Mouse (Mus musculus) erythroblast, embryonic 14.5 days (primary cell): Measurements from ENCODE around the gene 4931417E11Rik. TPM values are rescaled to one million over a fixed set of nuclear protein-coding genes. Genes with fewer than 3 reads are reported as not detected.

ENCODE experiments used
- H3K27me3 ChIP-seq: 2 replicates; pipeline ENCODE4 v1.6.1; 2012; ENCODE audit warnings: inconsistent platforms; ENCODE audit not compliant: control insufficient read depth
- H3K36me3 ChIP-seq: 2 replicates; pipeline ENCODE4 v1.6.1; 2012; ENCODE audit warnings: mild to moderate bottlenecking, inconsistent platforms; ENCODE audit not compliant: control insufficient read depth
- H3K4me1 ChIP-seq: 2 replicates; pipeline ENCODE4 v1.6.1; 2012; ENCODE audit warnings: inconsistent platforms; ENCODE audit not compliant: control insufficient read depth
- H3K4me3 ChIP-seq: replicated peaks from 2 replicates; pipeline ENCODE3; 2012; ENCODE audit warnings: moderate library complexity, mild to moderate bottlenecking, inconsistent platforms
- H3K9me3 ChIP-seq: 2 replicates; pipeline ENCODE4 v1.6.1; 2012; ENCODE audit warnings: low read length, inconsistent platforms, mixed read lengths; ENCODE audit not compliant: control insufficient read depth
- GATA1 ChIP-seq: IDR thresholded peaks from 2 replicates; pipeline ENCODE4 v1.6.1; 2012; ENCODE audit warnings: low read length, inconsistent platforms, mixed read lengths
- TAL1 ChIP-seq: IDR thresholded peaks from 3 replicates; pipeline ENCODE4 v1.6.1; 2012; ENCODE audit warnings: low read length, inconsistent platforms, mixed read lengths
- polyA plus RNA-seq: library from polyadenylated mRNA; stranded (reverse); fragments of >175 nt; gene quantifications from 2 replicates; pipeline ENCODE4 v1.2.3, GENCODE M21; 2012

The 4931417E11Rik gene
- polyA plus RNA-seq, result not detected in 2 replicates

DNA sequence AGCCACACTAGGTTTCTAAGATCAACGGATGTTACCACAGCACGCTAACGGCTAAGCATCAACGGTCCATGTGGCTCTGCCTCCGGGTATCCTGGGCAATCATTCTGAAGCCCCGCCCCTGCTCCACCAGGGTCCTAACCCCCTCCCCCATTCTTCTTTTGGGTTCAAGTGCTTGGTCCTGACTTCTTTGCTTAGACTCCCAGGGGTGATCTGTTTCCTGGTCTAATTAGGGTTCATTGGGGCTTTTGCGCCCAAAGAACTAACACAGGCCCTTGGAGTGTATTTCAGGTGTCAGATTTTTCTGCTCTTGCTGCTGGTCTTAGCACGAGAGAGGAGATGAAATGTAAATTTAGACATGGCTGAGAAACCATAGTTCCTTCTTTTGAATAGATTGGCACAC, at the start of gene 4931417E11Rik:
TSS of gene 4931417E11Rik (minus strand) at position 101 of the 400 bp plus-strand sequence.
- TF ChIP-seq TAL1, result no peak
- TF ChIP-seq GATA1, result no peak
- no peaks in the 10 kb centered on the region for H3K27me3 ChIP-seq
- H3K9me3 ChIP-seq, result peaks cover 11% of the 10 kb centered on the region
- H3K36me3 ChIP-seq, result no peaks in the 10 kb centered on the region
- H3K4me1 ChIP-seq, result no peaks in the 10 kb centered on the region
- H3K4me3 ChIP-seq, result no peak within 1 kb of the TSS

- H3K4me3 ChIP-seq, result no peak overlapping the region
- no peaks in the 10 kb centered on the region for H3K9me3 ChIP-seq
- H3K4me1 ChIP-seq, result no peaks in the 10 kb centered on the region
- H3K36me3 ChIP-seq, result no peaks in the 10 kb centered on the region
- no peak for TF ChIP-seq TAL1
- no peak for TF ChIP-seq GATA1
- H3K27me3 ChIP-seq, result no peaks in the 10 kb centered on the region
Observed at GRCm38 (mm10) chr6:73517818-73518396, 48.4 kb upstream of the 4931417E11Rik start.

DNA sequence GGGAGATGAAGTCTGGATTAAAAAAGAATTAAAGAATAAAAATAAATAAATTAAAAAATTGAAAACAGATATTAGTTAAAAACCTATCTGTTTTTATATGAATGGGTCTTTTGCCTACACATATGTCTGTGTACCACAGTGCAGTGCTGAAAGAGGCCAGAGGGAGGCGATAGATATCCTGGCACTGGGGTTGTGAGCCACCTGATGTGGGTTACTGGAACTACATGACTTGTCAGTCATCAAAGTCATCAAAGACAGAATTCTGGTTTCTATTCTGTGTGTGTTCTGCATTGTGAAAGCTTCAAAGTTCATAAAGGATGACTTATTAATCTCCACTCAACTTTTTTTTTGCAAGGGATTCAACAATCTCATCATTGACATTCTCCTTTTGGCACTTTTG, 43.4 kb upstream of the 4931417E11Rik start:
- Histone ChIP-seq H3K4me3 (no peak overlapping the region), H3K4me1 (no peaks in the 10 kb centered on the region), H3K27me3 (no peaks in the 10 kb centered on the region), H3K9me3 (no peaks in the 10 kb centered on the region), H3K36me3 (no peaks in the 10 kb centered on the region)
- TF ChIP-seq TAL1 (no peak), GATA1 (no peak)

DNA sequence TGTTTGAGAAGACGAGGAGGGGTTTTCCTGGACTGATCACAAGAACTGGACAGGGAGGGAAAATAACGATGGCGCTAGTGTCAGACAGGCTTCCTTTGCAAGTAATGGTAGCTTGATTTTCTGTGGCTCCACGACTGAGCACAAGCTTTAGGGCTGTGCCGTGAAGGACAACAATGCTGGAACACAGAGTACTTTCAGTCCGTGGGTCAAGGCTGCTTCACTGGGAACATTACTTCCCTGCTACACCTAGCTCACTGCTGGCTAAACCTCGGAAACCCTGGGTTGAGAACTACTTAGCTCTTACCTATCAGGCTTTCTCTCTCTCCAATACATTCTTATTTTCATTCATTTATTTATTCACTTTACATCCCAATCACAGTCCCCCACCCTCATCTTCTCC, 30.2 kb upstream of the 4931417E11Rik start:
- no peak overlapping the region for H3K4me3 ChIP-seq
- no peak for TF ChIP-seq GATA1
- no peak for TF ChIP-seq TAL1
- no peaks in the 10 kb centered on the region for H3K4me1 ChIP-seq
- H3K36me3 ChIP-seq, result no peaks in the 10 kb centered on the region
- H3K9me3 ChIP-seq, result peaks cover 7% of the 10 kb centered on the region
- H3K27me3 ChIP-seq, result no peaks in the 10 kb centered on the region

DNA sequence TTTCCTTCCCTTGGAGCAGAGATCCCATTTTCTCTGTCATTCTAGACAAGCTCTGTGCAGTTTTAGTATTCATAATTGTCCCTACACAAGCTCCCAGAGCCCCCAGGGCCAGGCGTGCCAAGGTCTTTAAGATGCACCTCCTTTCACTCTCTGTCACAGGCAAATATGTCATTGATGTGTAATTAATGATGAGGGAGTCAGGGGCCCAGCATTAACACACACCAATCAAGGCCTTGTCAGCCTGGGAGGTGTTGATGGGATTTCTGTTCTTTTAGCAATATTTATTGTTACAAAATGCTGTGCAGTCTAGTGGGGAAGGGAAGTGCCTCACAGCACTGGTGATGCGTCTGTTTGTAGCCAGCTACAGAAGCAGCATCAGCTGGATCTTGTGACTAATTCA, 27.9 kb upstream of the 4931417E11Rik start:
- Histone ChIP-seq H3K9me3 (peaks cover 7% of the 10 kb centered on the region), H3K4me1 (no peaks in the 10 kb centered on the region), H3K36me3 (no peaks in the 10 kb centered on the region), H3K27me3 (no peaks in the 10 kb centered on the region), H3K4me3 (no peak overlapping the region)
- TF ChIP-seq GATA1, result no peak
- TF ChIP-seq TAL1, result no peak

DNA sequence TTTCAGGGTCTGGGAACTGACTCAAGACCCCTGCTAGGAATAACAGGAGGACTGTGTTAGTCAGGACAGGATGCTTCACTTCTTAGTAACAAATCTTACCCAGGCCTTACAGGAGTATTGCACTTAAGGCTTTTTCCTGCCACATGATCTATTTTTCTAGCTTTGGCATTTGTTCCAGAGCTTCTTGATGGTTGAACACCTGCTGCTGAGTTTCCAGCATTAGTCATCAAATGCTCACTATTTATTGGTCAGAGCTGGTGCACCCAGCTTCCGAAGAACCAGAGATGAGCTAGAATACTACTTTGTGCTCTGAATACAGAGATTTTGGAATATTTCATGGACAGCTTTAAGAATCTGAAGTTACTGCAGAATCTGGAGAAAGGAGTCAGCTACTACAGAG, 21.1 kb upstream of the 4931417E11Rik start:
- no peaks in the 10 kb centered on the region for H3K9me3 ChIP-seq
- H3K36me3 ChIP-seq, result no peaks in the 10 kb centered on the region
- no peak for TF ChIP-seq TAL1
- TF ChIP-seq GATA1, result no peak

DNA sequence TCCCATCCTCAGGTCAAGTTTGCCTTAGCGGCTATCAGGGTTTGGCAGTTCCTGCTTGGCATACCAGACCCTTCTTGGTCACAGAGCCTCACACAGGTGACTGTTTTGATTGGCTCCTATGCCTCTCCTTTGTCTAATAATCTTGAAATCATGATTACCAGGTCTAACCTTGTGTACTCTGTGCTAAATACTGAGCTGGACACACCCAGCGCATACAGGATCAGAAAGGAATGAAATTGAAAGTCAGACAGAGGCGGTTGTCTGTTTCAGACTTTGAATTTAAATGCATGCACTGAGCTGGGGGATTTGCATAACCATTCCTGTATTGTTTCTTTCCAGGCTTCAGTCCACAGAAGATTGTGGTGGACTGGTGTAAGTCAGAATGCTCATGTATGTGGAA, 16.1 kb upstream of the 4931417E11Rik start:
- no peak for TF ChIP-seq TAL1
- no peak for TF ChIP-seq GATA1
- no peaks in the 10 kb centered on the region for H3K27me3 ChIP-seq
- H3K9me3 ChIP-seq, result no peaks in the 10 kb centered on the region
- H3K36me3 ChIP-seq, result no peaks in the 10 kb centered on the region
- H3K4me3 ChIP-seq, result no peak overlapping the region
- no peaks in the 10 kb centered on the region for H3K4me1 ChIP-seq

More for the DNA sequence above, 21.1 kb upstream of the 4931417E11Rik start:
- H3K4me1 ChIP-seq, result no peaks in the 10 kb centered on the region
- H3K4me3 ChIP-seq, result no peak overlapping the region
- no peaks in the 10 kb centered on the region for H3K27me3 ChIP-seq

DNA sequence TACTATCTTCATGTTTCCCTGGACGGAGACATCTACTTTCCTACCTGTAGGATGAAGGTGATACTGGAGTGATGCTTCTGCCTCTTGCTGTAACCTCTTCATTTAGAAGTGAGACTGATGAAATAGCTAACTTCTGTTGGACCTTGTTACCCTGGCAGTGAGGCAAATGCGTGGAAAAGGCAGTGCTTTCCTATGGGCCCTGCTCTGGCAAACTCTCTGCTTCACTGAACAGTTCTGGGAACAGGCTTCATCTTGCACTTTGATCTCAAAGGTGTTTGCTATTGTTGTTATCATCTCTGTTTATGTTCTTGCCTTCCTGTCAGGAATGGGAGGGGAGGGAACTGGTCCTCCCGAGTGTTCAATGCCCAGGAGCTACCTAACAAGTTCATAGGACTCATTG, 3.4 kb downstream of the 4931417E11Rik start:
- H3K27me3 ChIP-seq, result no peaks in the 10 kb centered on the region
- TF ChIP-seq GATA1 (no peak), TAL1 (no peak)
- no peaks in the 10 kb centered on the region for H3K36me3 ChIP-seq
- H3K9me3 ChIP-seq, result peaks cover 11% of the 10 kb centered on the region
- H3K4me1 ChIP-seq, result no peaks in the 10 kb centered on the region
- no peak overlapping the region for H3K4me3 ChIP-seq

DNA sequence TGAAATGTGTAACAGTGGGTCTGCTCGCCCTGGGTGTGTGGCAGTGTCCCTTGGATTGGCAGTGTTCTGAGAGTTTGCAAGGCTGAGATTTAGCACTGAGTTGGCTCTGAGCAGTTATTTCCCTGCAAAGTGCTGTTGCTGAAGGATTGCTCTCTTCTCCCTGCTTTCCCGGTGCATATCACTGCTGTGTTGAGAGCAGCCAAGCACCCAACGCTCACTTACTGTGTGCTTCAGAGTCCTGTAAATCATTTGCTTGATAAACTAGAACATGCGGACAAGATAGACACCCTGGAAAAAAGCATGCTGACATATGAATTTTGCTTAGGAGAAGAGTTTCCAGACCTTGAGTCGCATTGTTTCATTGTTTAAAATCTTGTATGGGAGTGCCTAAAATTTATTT, 6.9 kb downstream of the 4931417E11Rik start:
- Histone ChIP-seq H3K36me3 (no peaks in the 10 kb centered on the region), H3K4me1 (no peaks in the 10 kb centered on the region), H3K27me3 (no peaks in the 10 kb centered on the region), H3K9me3 (no peaks in the 10 kb centered on the region), H3K4me3 (no peak overlapping the region)
- TF ChIP-seq GATA1, result no peak
- no peak for TF ChIP-seq TAL1

GRCm38 (mm10) chr6:73433912-73434311, 35.6 kb downstream of the 4931417E11Rik start:
- TF ChIP-seq TAL1 (no peak), GATA1 (no peak)

More at GRCm38 (mm10) chr6:73433912-73434311, 35.6 kb downstream of the 4931417E11Rik start:
- H3K4me3 ChIP-seq, result no peak overlapping the region
- peaks cover 7% of the 10 kb centered on the region for H3K9me3 ChIP-seq
- H3K27me3 ChIP-seq, result peaks cover 4% of the 10 kb centered on the region
- no peaks in the 10 kb centered on the region for H3K36me3 ChIP-seq
- H3K4me1 ChIP-seq, result no peaks in the 10 kb centered on the region
